Mouse (Mus musculus): ENCODE results near the gene Padi3.
A peak's percentile ranks its signal among the peaks of the same experiment; 100 is the strongest.

Padi3 gene

DNA sequence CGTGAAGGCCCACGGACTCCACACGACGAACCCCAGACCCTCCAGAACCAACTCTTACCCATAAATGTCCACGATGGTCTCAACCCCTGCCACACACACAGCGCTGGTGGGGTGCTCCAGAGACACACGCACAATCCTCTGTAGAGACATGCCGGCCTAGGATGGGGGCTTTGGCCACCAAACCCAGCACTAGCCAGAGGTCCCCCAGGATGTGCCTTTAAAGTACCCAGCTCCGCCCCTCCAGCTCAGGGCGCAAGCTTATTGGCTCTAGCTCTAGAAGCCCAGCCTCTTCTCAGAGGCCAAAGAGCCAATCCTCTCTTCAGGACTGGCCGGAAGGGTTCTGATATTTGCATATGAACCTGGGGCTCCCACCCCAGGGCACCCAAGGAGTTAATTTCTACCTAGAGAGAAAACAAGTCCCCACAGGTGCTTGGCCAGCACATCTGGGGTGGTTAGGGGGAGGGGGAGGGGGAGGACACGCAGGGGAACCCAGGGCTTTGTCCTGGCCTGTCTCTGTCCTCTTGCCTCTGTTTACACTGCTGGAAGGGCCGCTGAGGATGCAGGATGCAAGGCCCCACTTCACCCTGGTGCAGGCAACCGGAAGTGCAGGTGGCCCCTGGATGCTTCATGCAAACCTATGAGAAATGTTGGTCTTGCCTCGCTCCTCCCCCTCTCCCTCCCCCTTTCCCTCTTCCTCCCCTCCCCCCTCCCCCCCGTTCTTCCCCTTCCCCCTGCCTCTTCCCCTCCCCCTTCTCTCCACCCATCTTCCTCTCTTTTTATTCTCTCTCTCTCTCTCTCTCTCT lies at the start of gene Padi3:
Padi3 (minus strand) TSS at position 191 of the 803 bp plus-strand sequence.
- no peak for DNase-seq (ENCODE audit: low spot score in 2 of 2)

DNA sequence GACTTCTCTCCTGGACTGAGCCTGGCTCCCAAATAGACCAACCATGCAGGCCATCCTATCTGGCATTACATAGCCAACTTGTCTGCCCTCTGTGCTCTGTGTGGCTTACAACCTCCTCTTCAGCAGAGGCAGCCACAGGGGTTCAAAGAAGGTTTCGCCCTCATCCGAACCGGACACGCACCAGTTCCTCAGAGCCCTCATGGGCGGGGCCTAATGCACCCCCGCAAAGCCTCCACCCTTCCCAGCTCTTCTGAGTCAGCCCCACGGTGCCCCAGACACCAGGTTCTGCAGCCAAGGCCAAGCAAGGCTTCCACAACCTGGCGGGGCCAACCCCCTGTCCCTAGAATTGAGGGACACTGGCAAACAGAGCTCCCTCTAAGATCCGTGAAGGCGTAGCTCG lies 48.8 kb upstream of the Padi3 start:
- no peak for DNase-seq (ENCODE audit: low spot score in 2 of 2)

DNA sequence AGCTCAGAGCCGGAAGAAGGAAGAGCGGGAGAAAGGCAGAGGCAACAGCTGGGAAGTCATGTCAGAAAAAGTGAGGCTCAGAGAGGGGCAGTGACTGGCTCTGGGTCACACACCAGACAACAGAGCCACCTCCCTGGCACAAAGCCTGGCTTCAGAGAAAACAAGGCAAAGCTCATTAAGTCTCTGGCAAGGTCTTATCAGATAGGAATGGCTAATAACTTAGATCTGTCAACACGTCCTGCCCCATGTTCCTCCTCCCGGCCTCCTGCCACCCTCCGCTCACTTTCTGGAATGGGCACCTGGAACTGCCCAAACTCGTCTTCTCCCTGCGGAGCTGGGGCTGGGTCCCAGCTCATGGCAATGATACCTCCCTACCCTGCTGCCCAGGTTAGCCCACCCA lies 47.4 kb upstream of the Padi3 start:
- no peak for DNase-seq (ENCODE audit: low spot score in 2 of 2)

DNA sequence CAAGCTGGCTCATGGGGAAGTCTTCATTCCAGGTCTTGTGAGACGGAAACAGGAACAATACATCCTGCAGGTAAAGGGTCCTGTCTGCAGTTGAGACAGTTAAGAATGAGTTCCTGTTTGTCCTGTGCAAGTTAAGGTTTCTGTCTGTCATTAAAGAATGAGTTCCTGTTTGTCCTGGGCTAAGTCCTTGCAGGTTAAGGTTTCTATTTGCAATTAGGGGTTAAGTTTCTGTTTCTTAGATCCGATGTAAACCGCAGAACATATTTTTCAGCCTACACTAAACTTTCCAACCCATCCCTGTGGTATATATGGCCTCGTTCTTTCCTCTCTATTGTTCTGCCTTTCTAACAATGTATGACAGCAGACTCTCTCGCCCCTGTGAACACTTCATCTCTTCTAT lies 46.6 kb upstream of the Padi3 start:
- no peak for DNase-seq (ENCODE audit: low spot score in 2 of 2)

DNA sequence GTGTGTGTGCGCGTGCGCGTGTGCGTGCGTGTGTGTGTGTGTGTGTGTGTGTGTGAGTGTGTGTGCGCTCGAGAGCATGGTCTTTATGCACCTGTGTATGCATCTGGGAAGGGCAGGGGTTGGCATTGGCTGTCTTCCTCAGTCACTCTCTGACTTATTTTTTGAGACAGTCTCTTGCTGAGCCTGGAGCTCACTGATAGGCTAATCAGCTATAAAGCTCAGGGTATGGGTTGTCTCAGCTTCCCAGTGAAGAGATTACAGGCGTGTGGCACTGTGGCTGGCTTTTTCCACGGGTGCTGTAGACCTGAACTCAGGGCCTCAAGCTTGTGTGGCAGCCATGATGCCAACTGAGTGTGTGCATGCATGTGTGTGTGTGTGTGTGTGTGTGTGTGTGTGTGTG lies 44.7 kb upstream of the Padi3 start:
- DNase-seq (ENCODE audit: low spot score in 2 of 2): no peak

DNA sequence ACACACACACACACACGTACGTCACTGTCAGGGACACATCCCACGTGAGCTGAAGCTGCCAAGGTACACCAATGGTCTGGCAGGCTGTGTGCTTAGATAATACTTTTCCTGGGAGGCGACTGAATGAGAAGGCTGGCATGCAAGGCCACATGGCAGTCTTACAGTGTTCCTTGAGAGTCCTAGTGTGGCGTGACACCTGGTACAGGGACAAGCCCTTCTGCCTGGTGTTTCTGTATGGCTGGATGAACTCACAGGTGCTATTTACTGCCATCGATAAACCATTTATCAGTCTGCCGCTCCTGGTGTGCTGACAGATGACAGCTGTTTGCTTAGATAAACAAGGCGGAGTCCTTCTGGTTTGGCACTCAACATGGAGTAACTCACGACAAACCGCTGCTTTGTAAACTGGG lies 44.0 kb upstream of the Padi3 start:
- no peak for DNase-seq (ENCODE audit: low spot score in 2 of 2)

DNA sequence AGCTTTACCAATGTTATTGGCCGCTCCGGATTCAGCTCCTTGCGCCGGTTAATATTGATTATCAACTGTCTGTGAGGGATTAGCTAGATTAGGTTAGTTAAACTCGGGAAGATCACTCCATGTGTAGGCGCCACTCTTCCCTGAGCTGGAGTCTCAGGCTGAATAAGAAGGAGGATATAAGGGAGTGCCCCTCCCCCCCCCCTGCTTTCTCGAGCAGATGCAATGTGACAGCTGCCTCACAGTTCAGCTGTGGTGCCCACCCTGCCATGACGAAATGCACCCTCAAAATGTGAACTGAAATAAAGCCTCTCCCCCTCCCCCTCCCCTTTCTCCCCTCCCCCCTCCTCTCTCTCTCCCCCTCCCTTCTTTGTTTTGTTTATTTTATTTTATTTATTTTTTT lies 43.2 kb upstream of the Padi3 start:
- no peak for DNase-seq (ENCODE audit: low spot score in 2 of 2)

DNA sequence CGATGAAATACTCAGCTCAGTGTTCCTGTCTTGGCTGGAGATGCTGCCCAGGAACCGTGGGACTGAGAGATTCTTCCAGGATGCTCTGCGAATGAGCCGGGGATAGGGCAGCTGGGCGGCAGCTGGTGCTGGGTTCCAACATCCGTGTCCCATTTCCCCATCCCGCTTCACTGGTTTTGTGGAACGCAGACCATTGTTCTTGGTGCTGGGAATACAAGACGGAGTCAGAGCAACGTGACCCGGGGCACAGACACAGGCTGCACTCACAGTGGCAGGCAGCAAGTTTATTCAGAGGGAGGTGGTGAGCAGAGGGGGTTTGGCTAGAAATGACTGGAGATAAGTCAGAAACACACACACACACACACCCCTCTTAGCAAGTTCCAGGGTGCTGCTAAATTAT lies 38.9 kb upstream of the Padi3 start:
- no peak for DNase-seq (ENCODE audit: low spot score in 2 of 2)

DNA sequence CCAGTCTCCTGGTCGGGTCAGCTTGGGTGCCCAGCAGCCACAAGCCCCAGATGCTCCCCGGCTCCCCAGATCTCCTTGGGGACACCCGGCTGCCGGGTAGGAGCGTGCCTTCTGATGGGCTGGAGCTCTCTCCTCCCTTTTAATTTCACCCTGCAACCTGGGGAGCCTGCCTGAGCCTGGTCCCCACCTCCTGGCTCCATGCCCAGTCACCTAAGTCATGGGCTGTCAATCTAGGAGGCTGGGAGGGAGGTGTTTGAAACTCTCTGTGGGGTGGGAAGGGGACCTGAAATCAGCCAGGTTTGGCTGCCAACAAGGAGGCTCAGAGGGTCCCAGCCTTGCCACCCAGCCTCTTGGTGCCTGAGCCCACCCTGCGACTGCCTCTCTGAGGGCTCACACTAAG lies 35.2 kb upstream of the Padi3 start, which contains the start of gene Padi1:
Padi1 (minus strand) TSS at position 113 of the 400 bp plus-strand sequence.
- DNase-seq (ENCODE audit: low spot score in 2 of 2): no peak

DNA sequence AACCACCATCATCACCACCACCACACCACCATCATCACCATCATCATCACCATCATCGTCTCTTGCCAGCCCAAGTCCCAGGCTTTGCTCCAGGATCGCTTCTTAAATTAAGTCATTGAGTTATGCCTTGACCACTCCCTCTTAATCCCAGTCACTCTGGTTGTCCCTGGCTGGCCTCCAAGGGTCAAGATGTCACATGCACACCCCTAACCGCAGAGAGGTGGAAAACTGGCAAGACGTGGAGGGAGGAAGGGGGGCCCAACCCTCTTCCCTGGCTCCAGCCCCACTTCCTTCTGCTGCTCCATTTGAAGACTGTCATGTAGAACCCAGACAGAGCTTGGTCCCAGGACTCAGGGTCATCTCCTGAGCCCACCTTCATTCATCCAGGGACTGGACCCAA lies 34.5 kb upstream of the Padi3 start:
- DNase-seq (ENCODE audit: low spot score in 2 of 2): no peak

DNA sequence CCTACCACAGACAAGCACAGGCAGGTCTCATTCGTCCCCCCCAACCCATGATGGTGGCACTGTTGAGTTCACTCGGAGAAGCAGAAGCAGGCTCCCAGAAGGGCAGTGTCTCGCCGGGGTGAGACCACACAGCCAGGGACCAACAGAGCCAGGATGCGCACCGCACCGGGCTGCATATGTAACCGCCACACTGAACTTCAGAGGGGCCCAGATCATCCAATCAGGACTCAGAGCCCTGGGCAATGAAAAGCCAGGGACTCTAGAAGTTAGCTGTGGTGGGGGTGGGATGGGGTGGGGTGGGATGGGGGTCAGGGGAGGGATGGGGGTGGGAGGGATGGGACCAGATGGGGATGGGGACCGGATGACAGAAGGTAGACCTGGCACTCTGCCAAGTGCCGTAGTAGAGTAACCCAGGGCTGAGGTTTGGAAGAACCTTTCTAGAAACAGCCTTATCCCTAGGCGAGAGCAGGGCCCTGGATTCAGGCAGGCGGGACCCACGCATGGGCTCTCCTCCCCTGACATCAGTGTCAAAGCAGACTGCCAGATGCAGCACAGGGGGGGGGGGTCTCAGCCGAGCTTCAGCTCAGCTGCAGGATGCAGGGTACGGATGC lies 33.3 kb upstream of the Padi3 start:
- no peak for DNase-seq (ENCODE audit: low spot score in 2 of 2)

DNA sequence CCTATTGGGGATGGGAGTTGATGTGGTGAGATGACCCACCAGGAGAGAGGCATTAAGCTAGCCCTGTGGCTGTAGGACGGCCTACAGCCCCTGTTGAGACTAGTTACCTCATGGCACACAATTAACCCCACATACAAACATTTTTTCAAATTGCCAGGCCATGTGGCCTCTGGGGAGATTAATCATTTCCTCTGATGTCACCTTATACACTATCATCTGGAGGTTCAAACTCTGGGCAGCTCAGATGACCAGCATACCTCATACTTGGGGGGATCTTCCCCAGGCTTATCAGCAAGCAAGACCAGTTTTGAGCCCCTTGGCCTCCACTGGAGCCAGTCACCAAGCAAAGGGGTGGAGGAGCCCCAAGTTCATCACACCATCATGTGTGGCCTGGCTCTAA lies 32.5 kb upstream of the Padi3 start:
- no peak for DNase-seq (ENCODE audit: low spot score in 2 of 2)

DNA sequence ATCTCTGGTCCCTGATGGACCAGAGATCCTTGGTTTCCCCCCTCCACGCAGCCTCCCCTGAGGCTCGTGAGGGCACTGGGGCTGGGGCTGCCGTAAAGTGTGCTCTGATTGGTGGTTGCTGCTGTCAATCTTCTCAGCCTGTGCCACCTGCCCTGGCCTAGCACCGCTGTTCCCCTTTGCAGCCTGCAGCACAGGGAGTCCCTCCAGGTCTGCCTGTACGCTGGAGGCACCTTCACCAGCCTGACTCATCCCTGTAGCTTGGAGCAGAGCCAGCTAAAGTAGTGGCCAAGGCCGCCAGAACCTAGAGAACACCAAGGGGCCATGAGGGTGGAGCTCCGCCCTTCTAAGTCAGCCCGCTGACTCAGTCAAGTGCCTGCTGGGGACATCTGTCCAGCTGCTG lies 27.4 kb upstream of the Padi3 start:
- no peak for DNase-seq (ENCODE audit: low spot score in 2 of 2)

DNA sequence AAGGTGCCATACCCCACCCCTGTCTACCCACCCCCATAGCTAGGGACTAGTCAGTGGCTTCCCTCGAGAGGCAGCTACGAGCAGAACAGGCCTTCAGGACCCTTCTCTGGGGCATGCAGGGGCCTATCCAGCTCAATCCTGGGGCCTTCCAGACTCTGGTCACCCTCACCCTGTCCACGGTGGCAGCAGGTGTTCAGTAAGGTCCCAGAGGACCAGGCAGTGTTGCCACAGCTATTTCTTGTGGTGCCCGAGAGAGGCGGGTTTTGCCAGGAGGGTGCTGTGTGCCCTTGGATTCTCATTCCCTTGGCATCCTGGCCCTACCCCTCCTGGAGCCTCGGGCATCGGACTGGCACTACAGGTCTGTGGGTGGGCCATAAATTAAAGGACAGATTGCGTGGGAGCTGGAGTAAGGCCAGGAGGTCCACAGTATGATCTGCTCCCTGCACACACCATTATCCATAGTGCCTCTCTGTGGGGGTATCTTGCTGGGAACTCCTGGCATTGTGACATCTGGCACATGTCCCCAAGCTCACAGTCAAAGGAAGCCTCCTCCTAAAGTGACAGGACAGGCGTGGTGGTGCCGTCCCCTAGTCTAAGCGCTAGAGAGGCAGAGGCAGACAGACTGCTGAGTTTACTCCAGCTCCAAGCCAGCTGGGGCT lies 25.9 kb upstream of the Padi3 start:
- DNase-seq (ENCODE audit: low spot score in 2 of 2): no peak

DNA sequence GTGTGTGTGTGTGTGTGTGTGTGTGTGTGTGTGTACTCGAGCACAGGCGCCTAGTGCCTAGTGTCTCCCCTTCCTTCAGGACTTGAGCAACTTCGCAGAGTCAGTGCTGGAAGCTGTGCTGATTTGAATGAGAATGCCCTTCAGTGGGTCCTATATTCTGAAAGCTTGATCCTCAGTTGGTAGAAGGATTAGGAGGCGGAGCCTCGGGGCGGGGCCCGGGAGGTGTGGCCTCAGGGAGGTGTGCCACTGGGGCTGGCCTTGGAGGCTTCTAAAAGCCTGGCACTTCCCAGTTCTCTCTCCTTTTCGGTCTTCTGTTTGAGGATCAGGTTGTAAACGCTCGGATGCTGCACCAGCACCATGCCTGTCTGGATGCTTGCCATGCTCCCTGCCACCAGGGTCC lies 25.2 kb upstream of the Padi3 start:
- DNase-seq (ENCODE audit: low spot score in 2 of 2): no peak

DNA sequence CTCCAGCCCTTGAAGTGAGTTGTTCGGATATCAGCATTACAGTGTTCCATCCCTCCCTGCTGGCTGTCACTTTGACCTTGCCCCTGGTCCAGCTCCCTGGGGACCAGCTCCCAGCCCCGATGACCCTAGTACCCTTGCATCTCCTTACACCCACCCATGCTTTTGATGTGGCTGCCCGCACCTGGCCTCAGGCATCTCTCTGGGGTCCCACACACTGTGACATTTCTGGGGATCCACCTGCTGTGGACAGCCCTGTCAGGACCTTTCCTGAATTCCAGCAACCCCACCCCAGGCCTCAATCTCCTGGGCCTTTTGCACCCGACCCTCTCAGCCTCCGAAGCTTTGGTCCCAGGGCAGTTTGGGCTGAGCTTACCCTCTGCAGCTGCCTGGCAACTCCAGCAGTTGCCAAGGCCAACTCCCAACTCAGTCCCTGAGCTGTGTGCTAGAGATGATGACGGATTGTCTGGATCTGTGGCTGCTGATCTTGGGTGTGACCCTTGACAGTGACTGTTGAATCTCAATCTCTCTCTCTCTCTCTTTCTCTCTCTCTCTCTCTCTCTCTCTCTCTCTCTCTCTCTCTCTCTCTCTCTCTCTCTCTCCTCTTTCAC lies 24.0 kb upstream of the Padi3 start:
- no peak for DNase-seq (ENCODE audit: low spot score in 2 of 2)

DNA sequence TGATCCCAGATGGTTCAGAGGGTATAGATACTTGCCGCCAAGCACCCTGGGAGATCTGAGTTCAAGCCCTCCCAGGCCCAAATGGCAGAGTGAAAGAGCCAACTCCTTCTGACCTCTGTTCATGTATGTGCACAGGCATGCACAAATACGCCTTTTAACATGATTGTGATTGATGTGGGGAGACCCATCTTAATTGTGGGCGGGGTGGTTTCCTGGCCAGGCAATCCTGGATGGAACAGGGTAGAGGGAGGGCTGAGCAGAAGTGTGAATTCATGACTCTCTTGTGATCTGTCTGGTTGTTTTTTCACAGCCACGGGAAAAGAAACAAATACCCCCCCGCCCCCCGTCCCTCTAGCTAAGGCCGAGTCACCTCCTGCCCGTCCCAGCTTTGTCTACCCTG lies 22.4 kb upstream of the Padi3 start:
- no peak for DNase-seq (ENCODE audit: low spot score in 2 of 2)

DNA sequence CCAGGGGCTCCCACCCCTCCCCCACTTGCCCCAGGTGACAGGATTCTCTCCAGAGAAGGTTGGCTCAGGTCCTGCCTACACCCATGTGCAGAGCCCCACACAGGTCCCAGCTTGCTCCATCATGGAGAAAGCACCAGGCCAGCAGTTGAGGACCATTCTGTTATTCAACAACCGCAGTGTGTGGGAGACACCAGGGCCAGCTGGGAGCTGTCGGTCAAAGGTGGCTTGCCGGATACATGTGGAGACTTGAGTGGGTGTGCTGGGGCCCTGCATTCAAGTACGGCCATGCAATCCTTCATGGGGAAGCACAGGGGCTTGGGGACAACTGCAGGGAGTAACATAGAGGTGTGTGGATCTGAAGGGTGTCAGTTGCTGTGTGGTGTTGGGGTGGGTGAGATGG lies 21.4 kb upstream of the Padi3 start:
- DNase-seq (ENCODE audit: low spot score in 2 of 2): no peak

DNA sequence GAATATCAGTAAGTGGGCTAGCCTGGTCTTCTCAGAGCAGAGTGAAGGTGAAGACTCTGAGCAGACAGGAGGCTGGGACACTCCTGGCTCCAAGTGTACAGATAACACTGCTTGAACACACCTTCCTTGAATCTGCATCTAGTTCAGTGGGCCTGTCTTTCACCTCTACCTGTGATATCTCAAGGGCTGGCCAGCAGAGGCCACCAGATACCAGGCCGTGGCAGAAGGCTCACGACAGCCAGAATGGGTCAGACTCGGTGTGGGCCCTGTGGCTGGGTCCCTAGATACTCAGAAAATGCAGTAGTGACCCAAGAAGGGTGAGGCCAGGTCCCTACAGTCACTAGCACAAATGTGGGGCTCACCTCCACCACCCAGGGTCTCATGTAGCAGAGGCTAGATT lies 16.8 kb upstream of the Padi3 start:
- no peak for DNase-seq (ENCODE audit: low spot score in 2 of 2)

DNA sequence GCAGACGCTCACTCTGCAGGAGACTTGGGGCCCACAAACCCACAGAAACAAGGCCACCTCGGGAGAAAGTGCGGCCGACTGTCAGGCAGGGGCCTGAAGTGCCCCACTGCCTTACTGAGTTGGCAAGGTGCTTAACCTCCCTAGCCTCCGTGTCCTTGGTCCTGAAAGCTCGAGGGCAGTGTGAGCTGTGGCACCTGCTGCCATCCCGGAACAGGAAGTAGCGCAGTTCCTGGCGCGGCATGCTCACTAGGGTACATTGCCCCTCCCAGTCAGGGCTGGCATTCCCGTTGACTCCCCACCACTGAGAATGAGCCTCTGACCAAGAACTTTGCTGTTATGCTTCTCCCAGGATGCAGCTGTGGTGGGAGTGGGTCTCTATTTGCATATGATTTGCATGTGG lies 15.5 kb upstream of the Padi3 start:
- no peak for DNase-seq (ENCODE audit: low spot score in 2 of 2)

DNA sequence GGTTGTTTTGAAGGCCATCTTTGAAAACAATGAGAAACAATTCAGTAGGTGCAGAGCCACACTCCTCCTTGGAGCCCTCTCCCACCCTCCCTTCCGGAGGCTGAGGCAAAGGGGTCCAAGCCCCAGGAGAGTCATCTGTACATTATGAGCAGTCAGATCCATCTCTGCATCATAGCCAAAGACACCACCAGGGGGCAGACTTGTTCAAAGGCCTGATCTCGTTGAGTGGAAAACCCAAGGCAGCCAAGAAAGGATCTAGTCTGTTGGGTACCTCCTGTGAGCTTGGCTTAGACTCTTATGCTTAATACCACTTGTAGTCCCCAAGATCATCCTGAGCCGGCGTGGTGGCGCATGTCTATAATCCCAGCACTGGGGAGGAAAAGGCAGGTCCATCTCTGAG lies 11.5 kb upstream of the Padi3 start:
- peak; percentile 18 to 69 for DNase-seq (ENCODE audit: low spot score in 2 of 2)

DNA sequence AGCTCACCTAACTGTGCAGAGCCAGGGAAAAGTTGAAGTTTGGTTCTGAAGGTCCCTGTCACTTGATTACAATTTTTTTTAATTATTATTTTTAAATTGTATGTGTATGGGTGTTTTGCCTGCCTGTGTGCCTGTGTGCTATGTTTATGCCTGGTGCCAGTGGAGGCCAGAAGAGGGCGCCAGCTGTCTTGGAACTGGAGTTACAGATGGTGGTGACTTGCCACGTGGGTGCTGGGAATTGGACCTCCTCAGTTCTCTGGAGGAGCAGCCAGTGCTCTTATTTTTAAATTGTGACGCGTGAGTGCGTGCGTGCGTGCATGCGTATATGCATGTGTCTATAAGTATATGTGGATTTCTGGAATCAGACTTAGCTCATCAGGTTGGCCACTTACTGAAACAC lies 7.0 kb upstream of the Padi3 start:
- DNase-seq (ENCODE audit: low spot score in 2 of 2): no peak

Data from left cerebral cortex, adult 9 months (tissue).